Comparison of ENCODE assay signal across 21 mouse cellular contexts in genomic region chr4:111635538-111636124, GRCm38 (mm10).
DNase-seq lines count a peak whose midpoint lies in the region; ATAC-seq and TF ChIP-seq lines count a peak whose summit lies in the region.
"Had no signal": no experiment of that assay in that cellular context is flagged by ENCODE, and none has a peak within 500 bp of the region (broad histone marks: within the 10 kb centered on the region; RNA-seq: fewer than 3 reads in every experiment).

No protein-coding gene starts in this region.

- H3K9me3 ChIP-seq in forebrain, embryonic 16.5 days (ENCODE audit: control insufficient read depth, low read length) = no peaks in the 10 kb centered on the region
- H3K9me3 ChIP-seq: heart, embryonic 13.5 days; liver, embryonic 12.5 days; lung, embryonic 15.5 days had no signal

- no peak overlapping the region for H3K4me3 ChIP-seq in forebrain, embryonic 16.5 days (replicated peaks; ENCODE audit: low read length)
- H3K4me3 ChIP-seq: heart, embryonic 13.5 days; liver, embryonic 12.5 days; lung, embryonic 15.5 days had no signal

- no peaks in the 10 kb centered on the region for H3K36me3 ChIP-seq in forebrain, embryonic 16.5 days (ENCODE audit: control insufficient read depth, insufficient read depth)
- H3K36me3 ChIP-seq: heart, embryonic 13.5 days; liver, embryonic 12.5 days; lung, embryonic 15.5 days had no signal

- peak; percentile 18 to 22 for DNase-seq in frontal cortex, postnatal 36 days (ENCODE audit: low spot score in 2 of 2)
- no peak for DNase-seq in frontal cortex, postnatal 14 days (ENCODE audit: low spot score in 2 of 2)
- DNase-seq in left cerebral cortex, postnatal 25 days (ENCODE audit: low spot score in 2 of 2) = peak; percentile 24 to 38
- no peak for DNase-seq in left cerebral cortex, adult 8-10 months (ENCODE audit: low spot score in 2 of 2)
- peak; percentile 93 for DNase-seq in brain, embryonic 14.5 days (ENCODE audit: low read depth)
- DNase-seq in ovary, postnatal 10 days (ENCODE audit: low spot score) = no peak
- DNase-seq: adrenal gland, postnatal 14 days; B cell, adult 2 months; cerebellum, adult 8-10 months; kidney, adult 8-10 months; kidney, postnatal 25 days; midbrain, embryonic 14.5 days; thymus, postnatal 14 days had no signal

- intact Hi-C loops in left cerebral cortex, postnatal 25 days (cut with DNase I) = no loop called here

- H3K4me1 ChIP-seq in forebrain, embryonic 16.5 days (replicated peaks; ENCODE audit: control insufficient read depth, insufficient read depth, low read length) = peaks cover 10% of the 10 kb centered on the region
- H3K4me1 ChIP-seq: heart, embryonic 13.5 days; liver, embryonic 12.5 days; lung, embryonic 15.5 days had no signal

- TF ChIP-seq CTCF in brain, embryonic 14.5 days (IDR thresholded peaks at IDR 0.05; ENCODE audit: borderline replicate concordance, extremely low read depth, insufficient read depth, insufficient read length) = no peak

- TF ChIP-seq POLR2A in brain, embryonic 14.5 days (IDR thresholded peaks at IDR 0.05; ENCODE audit: borderline replicate concordance, extremely low read depth, insufficient read depth, insufficient read length, poor library complexity, severe bottlenecking) = no peak

- WGBS in forebrain, embryonic 16.5 days = 19% methylated on average over 3 of the region's 3 CpGs

- no peak overlapping the region for H3K27ac ChIP-seq in forebrain, embryonic 16.5 days (ENCODE audit: low read length)
- H3K27ac ChIP-seq: heart, embryonic 13.5 days; liver, embryonic 12.5 days; lung, embryonic 15.5 days; macrophage had no signal

- no peaks in the 10 kb centered on the region for H3K27me3 ChIP-seq in forebrain, embryonic 16.5 days (replicated peaks; ENCODE audit: control insufficient read depth, insufficient read depth, low read length)
- H3K27me3 ChIP-seq: heart, embryonic 13.5 days; liver, embryonic 12.5 days; lung, embryonic 15.5 days had no signal

- H3K9ac ChIP-seq in forebrain, embryonic 16.5 days (replicated peaks; ENCODE audit: low read depth, low read length) = no peak overlapping the region
- H3K9ac ChIP-seq: heart, embryonic 13.5 days; liver, embryonic 12.5 days; lung, embryonic 15.5 days had no signal

- no peak overlapping the region for H3K4me2 ChIP-seq in forebrain, embryonic 16.5 days (ENCODE audit: low read length)
- H3K4me2 ChIP-seq: heart, embryonic 13.5 days; liver, embryonic 12.5 days; lung, embryonic 15.5 days had no signal

- ATAC-seq in forebrain, embryonic 16.5 days = peak; percentile 86
- ATAC-seq in erythroblast, adult 5-6 weeks (replicated peaks; ENCODE audit: low FRiP score, poor library complexity, severe bottlenecking) = no peak
- ATAC-seq: activated CD4-positive, CD25-positive, alpha-beta regulatory T cell, adult 4 months; liver, embryonic 12.5 days; Patski had no signal

Comparison
In these comparisons a context has a peak if more than half of its experiments do, and no peak if none do; other contexts are left out.
1. DNase-seq: peak in frontal cortex, postnatal 36 days (2 of 2), left cerebral cortex, postnatal 25 days (2 of 2) and brain, embryonic 14.5 days (single experiment); none in frontal cortex, postnatal 14 days (0 of 2), left cerebral cortex, adult 8-10 months (0 of 2) and ovary, postnatal 10 days (single experiment).